Mouse (Mus musculus) monocyte, adult 59 days (primary cell): Measurements from ENCODE around the gene Tmem259. TPM values are rescaled to one million over a fixed set of nuclear protein-coding genes. Genes with fewer than 3 reads are reported as not detected.

Source experiments
- total RNA-seq, 2 experiments: library from RNA; stranded (reverse); gene quantifications; one replicate each; pipeline ENCODE4 v1.2.4; 2023

The Tmem259 gene
- 100 to 1,000 TPM; 159 to 170 TPM for total RNA-seq

GRCm38 (mm10) chr10:79984195-79984816 is at the start of gene Tmem259:
Tmem259 (minus strand) TSS chr10:79984330.

GRCm38 (mm10) chr10:80016511-80016910 is 32.4 kb upstream of the Tmem259 start, which contains the start of gene Arhgap45:
Arhgap45 (plus strand) TSS chr10:80016653.

DNA sequence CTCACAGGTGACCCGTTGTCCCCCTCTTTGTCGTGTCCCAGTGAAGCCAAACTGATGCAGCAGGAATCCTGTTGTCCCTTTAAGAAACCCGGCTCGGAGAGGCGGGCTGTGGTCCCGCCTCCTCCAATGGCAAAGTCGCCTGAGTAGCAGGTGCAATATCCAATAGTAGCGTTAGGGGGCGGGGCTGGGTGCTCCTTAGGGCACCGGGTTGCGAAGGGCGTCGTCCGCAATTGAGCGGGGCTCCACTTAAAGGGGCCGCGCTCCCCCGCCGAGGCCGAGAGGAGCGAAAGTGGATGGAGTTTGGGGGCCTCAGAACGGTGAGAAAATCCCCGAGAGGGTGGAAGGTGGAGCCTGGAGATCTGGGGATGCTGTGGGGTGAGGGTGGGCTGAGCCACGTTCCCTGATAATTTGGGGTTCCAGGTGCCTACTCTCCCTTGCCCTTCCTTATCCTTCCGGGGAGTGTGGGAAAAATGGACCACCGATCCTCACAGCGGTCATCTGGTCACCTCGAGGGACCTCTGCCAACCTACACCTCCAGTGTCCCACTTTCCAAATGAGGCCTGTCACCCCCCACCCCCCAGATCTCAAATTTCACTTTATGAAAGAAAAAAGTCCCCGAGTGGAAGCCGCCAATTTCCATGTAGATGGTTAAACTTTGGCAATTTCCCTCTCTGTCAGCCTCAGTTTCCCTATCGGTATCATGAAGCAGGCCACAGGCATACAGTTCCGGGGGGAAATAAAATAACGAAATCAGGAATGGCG is 12.3 kb upstream of the Tmem259 start, which contains the start of gene Abca7:
TSS of gene Abca7 (plus strand) at position 223 of the 762 bp plus-strand sequence.

GRCm38 (mm10) chr10:79988506-79989271 is 4.6 kb upstream of the Tmem259 start, which contains the start of gene Cnn2:
Cnn2 (plus strand) TSS chr10:79988584.

GRCm38 (mm10) chr10:79970415-79971182 is 13.5 kb downstream of the Tmem259 start, which contains the start of gene Grin3b:
Grin3b (plus strand) TSS chr10:79970715.

DNA sequence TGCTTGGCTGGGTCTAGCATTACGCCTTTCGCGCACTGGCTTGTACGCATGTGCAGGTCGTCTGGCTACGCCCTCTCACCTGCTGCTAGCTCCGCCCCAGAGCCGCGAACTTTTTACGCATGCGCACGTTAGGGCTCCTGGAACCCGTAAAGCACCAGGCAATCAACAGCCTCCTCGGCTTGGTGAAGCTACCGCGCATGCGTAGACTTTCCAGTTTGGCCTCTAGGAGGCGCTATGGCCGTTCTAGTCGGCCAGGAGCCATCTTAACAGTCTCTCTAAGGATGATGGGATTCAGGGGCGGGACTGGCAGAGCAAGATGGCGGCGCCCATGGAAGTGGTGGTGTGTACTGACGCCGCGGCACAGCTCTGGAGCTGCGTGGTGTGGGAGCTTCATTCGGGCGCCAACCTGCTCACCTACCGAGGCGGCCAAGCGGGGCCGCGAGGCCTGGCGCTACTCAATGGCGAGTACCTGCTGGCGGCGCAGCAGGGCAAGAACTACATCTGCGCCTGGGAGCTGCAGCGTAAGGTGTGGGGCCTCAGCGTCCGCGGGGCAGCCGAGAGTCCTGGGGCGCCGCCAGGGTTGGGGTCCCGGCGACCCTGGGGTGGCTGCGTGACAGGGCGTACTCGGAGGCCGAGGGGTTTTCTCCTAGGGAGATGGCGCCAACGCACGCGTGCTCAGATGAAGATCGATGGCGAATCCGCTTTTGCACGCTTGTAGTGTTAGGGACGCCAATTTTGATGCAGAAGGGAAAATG is 24.1 kb downstream of the Tmem259 start, which contains the start of gene Wdr18:
TSS of gene Wdr18 (plus strand) at position 306 of the 755 bp plus-strand sequence.

GRCm38 (mm10) chr10:79926491-79927323 is 57.4 kb downstream of the Tmem259 start, which contains the start of gene Arid3a:
Arid3a (plus strand) TSS chr10:79927043.

Other genes starting within 250 kb of the Tmem259 start
- 10 to 100 TPM; 29.0 to 32.2 TPM for gene Polrmt, start 237.7 kb downstream of the Tmem259 start, total RNA-seq
- not detected for gene Fgf22, start 229.3 kb downstream of the Tmem259 start, total RNA-seq
- 10 to 100 TPM; 42.3 to 43.1 TPM for gene Rnf126, start 217.4 kb downstream of the Tmem259 start, total RNA-seq
- gene Fstl3, start 207.1 kb downstream of the Tmem259 start, total RNA-seq, result 1 to 10 TPM; 1.2 to 2.2 TPM
- gene Prss57, start 193.4 kb downstream of the Tmem259 start, total RNA-seq, result not detected
- gene Palm, start 190.8 kb downstream of the Tmem259 start, total RNA-seq, result 10 to 100 TPM; 70.2 to 73.6 TPM
- under 1 TPM in 1 of 2 experiments, not detected in 1; 0.49 TPM for gene Misp, start 163.3 kb downstream of the Tmem259 start, total RNA-seq
- gene Ptbp1, start 129.9 kb downstream of the Tmem259 start, total RNA-seq, result 100 to 1,000 TPM; 308 to 311 TPM
- gene Prtn3, start 109.9 kb downstream of the Tmem259 start, total RNA-seq, result 10 to 100 TPM in 1 of 2 experiments, 1 to 10 TPM in 1; 4.9 to 13.3 TPM
- gene Plppr3, start 109.7 kb downstream of the Tmem259 start, total RNA-seq, result 1 to 10 TPM; 1.5 to 5.6 TPM
- gene Elane, start 98.1 kb downstream of the Tmem259 start, total RNA-seq, result 1 to 10 TPM; 1.4 to 1.7 TPM
- not detected for gene Cfd, start 93.5 kb downstream of the Tmem259 start, total RNA-seq
- 10 to 100 TPM; 33.8 to 45.6 TPM for gene Med16, start 75.4 kb downstream of the Tmem259 start, total RNA-seq
- gene Gm26602, start 73.5 kb downstream of the Tmem259 start, total RNA-seq, result not detected
- gene Kiss1r, start 67.4 kb downstream of the Tmem259 start, total RNA-seq, result 1 to 10 TPM; 1.1 to 1.5 TPM
- gene R3hdm4, start 63.1 kb downstream of the Tmem259 start, total RNA-seq, result 100 to 1,000 TPM; 103 to 108 TPM
- gene Arid3a, start 57.3 kb downstream of the Tmem259 start, total RNA-seq, result 10 to 100 TPM; 72.0 to 93.0 TPM
- gene Wdr18, start 24.2 kb downstream of the Tmem259 start, total RNA-seq, result 10 to 100 TPM; 14.9 to 15.3 TPM
- gene Grin3b, start 13.6 kb downstream of the Tmem259 start, total RNA-seq, result not detected
- 100 to 1,000 TPM; 264 to 285 TPM for gene Cnn2, start 4.3 kb upstream of the Tmem259 start, total RNA-seq
- 100 to 1,000 TPM; 123 to 126 TPM for gene Abca7, start 12.2 kb upstream of the Tmem259 start, total RNA-seq
- gene Arhgap45, start 32.3 kb upstream of the Tmem259 start, total RNA-seq, result 100 to 1,000 TPM; 445 to 469 TPM
- gene Polr2e, start 55.5 kb upstream of the Tmem259 start, total RNA-seq, result 10 to 100 TPM; 70.3 to 88.5 TPM
- 100 to 1,000 TPM; 295 to 325 TPM for gene Gpx4, start 62.8 kb upstream of the Tmem259 start, total RNA-seq
- gene Sbno2, start 121.2 kb upstream of the Tmem259 start, total RNA-seq, result 100 to 1,000 TPM; 221 to 224 TPM
- 100 to 1,000 TPM; 122 to 129 TPM for gene Stk11, start 131.5 kb upstream of the Tmem259 start, total RNA-seq
- gene Atp5d, start 154.3 kb upstream of the Tmem259 start, total RNA-seq, result 100 to 1,000 TPM; 165 to 182 TPM
- gene Cbarp, start 156.5 kb upstream of the Tmem259 start, total RNA-seq, result 1 to 10 TPM; 3.7 to 4.5 TPM
- gene Midn, start 163.9 kb upstream of the Tmem259 start, total RNA-seq, result 100 to 1,000 TPM; 150 to 162 TPM
- gene Cirbp, start 181.7 kb upstream of the Tmem259 start, total RNA-seq, result 10 to 100 TPM; 46.0 to 76.6 TPM
- 10 to 100 TPM; 11.8 to 19.2 TPM for gene 1600002K03Rik, start 188.6 kb upstream of the Tmem259 start, total RNA-seq
- gene Efna2, start 195.2 kb upstream of the Tmem259 start, total RNA-seq, result under 1 TPM; 0.24 to 0.49 TPM
- 10 to 100 TPM; 36.1 to 46.4 TPM for gene Mum1, start 242.1 kb upstream of the Tmem259 start, total RNA-seq